Mouse (Mus musculus): ENCODE data around the gene Eya3. TPM values are rescaled to one million over a fixed set of nuclear protein-coding genes. Genes with fewer than 3 reads are reported as not detected.
"Not testable (repeated sequence)": the region's sequence is repeated elsewhere in the genome, so short reads cannot be mapped to it uniquely, and the experiment has no call there.

The Eya3 gene
- polyA plus RNA-seq, 1 experiment = 0.65 TPM

GRCm38 (mm10) chr4:132728233-132728632 lies 89.4 kb downstream of the Eya3 start:
- H3K36me3 ChIP-seq (ENCODE audit: control insufficient read depth) = peaks cover 17% of the 10 kb centered on the region
- H3K27me3 ChIP-seq (ENCODE audit: control insufficient read depth) = peaks cover 3% of the 10 kb centered on the region; the same call in 1 of the 2 replicates
- H3K4me3 ChIP-seq (replicated peaks) = no peak overlapping the region
- H3K4me1 ChIP-seq (ENCODE audit: control insufficient read depth) = peaks cover 18% of the 10 kb centered on the region
- TF ChIP-seq TAL1 (IDR thresholded peaks at IDR 0.05; ENCODE audit: low read length) = no peak
- TF ChIP-seq GATA1 (IDR thresholded peaks at IDR 0.05; ENCODE audit: low read length) = no peak
- H3K9me3 ChIP-seq (ENCODE audit: control insufficient read depth, low read length) = no peaks in the 10 kb centered on the region

DNA sequence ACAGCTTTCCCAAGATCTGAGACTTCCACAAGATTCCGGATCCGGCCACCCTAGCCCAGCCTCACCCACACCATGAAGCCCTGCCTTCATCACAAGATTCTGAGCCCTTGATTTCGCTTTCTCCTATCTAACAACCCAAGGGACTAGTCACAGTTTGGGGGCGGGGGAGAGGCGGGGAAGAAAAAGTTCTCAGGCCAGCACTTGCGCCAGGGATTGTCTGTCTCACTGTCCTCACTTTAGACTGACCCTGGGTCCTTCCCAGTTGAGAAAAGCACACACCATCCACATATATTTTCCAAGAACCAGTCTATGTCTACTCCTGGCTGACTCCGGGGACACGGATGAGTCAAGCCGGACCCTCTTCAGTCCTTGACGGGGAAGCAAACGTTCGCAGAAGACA lies 92.8 kb downstream of the Eya3 start:
- H3K27me3 ChIP-seq (ENCODE audit: control insufficient read depth) = peaks cover 3% of the 10 kb centered on the region; the same call in 1 of the 2 replicates

GRCm38 (mm10) chr4:132732148-132732684 lies 93.4 kb downstream of the Eya3 start, which contains the start of gene Xkr8:
Gene Xkr8, minus strand, starts transcription at chr4:132732546.
- H3K27me3 ChIP-seq (ENCODE audit: control insufficient read depth) = peaks cover 3% of the 10 kb centered on the region; the same call in 1 of the 2 replicates
- no peaks in the 10 kb centered on the region for H3K9me3 ChIP-seq (ENCODE audit: control insufficient read depth, low read length)
- no peak for TF ChIP-seq GATA1 (IDR thresholded peaks at IDR 0.05; ENCODE audit: low read length)
- H3K36me3 ChIP-seq (ENCODE audit: control insufficient read depth) = no peaks in the 10 kb centered on the region; the same call in 1 of the 2 replicates
- H3K4me3 ChIP-seq (replicated peaks) = peak within 1 kb of the TSS; percentile 70
- H3K4me1 ChIP-seq (ENCODE audit: control insufficient read depth) = peaks cover 25% of the 10 kb centered on the region

More for the DNA sequence above, 92.8 kb downstream of the Eya3 start:
- peaks cover 25% of the 10 kb centered on the region for H3K4me1 ChIP-seq (ENCODE audit: control insufficient read depth)
- no peaks in the 10 kb centered on the region for H3K9me3 ChIP-seq (ENCODE audit: control insufficient read depth, low read length)
- no peak for TF ChIP-seq GATA1 (IDR thresholded peaks at IDR 0.05; ENCODE audit: low read length)
- no peak for TF ChIP-seq TAL1 (IDR thresholded peaks at IDR 0.05; ENCODE audit: low read length)
- H3K4me3 ChIP-seq (replicated peaks) = peak overlapping the region; percentile 70
- no peaks in the 10 kb centered on the region; the same call in 1 of the 2 replicates for H3K36me3 ChIP-seq (ENCODE audit: control insufficient read depth)

- Histone ChIP-seq H3K4me1 (ENCODE audit: control insufficient read depth) (peaks cover 25% of the 10 kb centered on the region), H3K4me3 (replicated peaks) (no peak overlapping the region), H3K27me3 (ENCODE audit: control insufficient read depth) (peaks cover 3% of the 10 kb centered on the region; the same call in 1 of the 2 replicates), H3K9me3 (ENCODE audit: control insufficient read depth, low read length) (no peaks in the 10 kb centered on the region), H3K36me3 (ENCODE audit: control insufficient read depth) (no peaks in the 10 kb centered on the region; the same call in 1 of the 2 replicates)
- TF ChIP-seq TAL1 (IDR thresholded peaks at IDR 0.05; ENCODE audit: low read length) (no peak), GATA1 (IDR thresholded peaks at IDR 0.05; ENCODE audit: low read length) (no peak)
Measured at GRCm38 (mm10) chr4:132733071-132733770, 94.4 kb downstream of the Eya3 start.

DNA sequence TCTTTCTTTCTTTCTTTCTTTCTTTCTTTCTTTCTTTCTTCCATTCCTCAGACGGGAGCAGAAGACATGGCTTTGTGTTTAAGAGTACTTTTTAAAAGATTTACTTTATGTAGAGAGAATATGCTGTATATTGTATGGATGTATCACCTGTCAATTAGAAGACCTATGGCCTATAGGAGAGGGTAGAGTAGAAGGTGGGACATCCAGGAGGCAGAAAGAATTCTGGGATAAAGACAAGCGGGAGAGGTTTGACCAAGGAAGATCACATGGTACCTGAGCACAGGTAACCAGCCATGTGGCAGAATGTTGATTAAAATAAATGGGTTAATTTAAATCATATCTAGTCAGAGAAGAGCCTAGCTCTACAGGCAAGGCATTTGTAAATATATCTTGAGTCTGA lies 96.0 kb downstream of the Eya3 start:
- no peaks in the 10 kb centered on the region for H3K9me3 ChIP-seq (ENCODE audit: control insufficient read depth, low read length)
- peaks cover 25% of the 10 kb centered on the region for H3K4me1 ChIP-seq (ENCODE audit: control insufficient read depth)
- H3K36me3 ChIP-seq (ENCODE audit: control insufficient read depth) = no peaks in the 10 kb centered on the region

DNA sequence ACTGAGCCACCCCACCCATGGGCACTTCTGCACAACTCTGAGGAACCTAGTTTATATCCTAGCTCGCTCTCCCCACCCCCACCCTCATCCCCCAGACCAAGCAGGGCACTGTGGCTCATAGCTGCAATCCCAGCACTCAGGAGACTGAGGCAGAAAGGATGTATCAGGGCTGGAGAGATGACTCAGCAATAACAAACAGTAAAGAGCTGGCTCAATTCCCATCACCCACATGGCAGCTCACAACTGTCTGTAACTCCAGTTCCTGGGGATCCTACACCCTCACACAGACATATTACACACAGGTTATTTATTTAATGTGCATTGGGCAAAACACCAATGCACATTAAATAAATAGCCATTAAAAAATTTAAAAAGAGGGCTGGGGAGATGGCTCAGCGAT lies 96.6 kb downstream of the Eya3 start:
- Histone ChIP-seq H3K36me3 (ENCODE audit: control insufficient read depth) (no peaks in the 10 kb centered on the region), H3K27me3 (ENCODE audit: control insufficient read depth) (peaks cover 3% of the 10 kb centered on the region; the same call in 1 of the 2 replicates), H3K9me3 (ENCODE audit: control insufficient read depth, low read length) (no peaks in the 10 kb centered on the region), H3K4me3 (replicated peaks) (no peak overlapping the region), H3K4me1 (ENCODE audit: control insufficient read depth) (peaks cover 25% of the 10 kb centered on the region)
- TF ChIP-seq TAL1 (IDR thresholded peaks at IDR 0.05; ENCODE audit: low read length) (no peak), GATA1 (IDR thresholded peaks at IDR 0.05; ENCODE audit: low read length) (no peak)

More for the DNA sequence above, 96.0 kb downstream of the Eya3 start:
- H3K4me3 ChIP-seq (replicated peaks) = no peak overlapping the region
- H3K27me3 ChIP-seq (ENCODE audit: control insufficient read depth) = peaks cover 3% of the 10 kb centered on the region; the same call in 1 of the 2 replicates
- TF ChIP-seq GATA1 (IDR thresholded peaks at IDR 0.05; ENCODE audit: low read length) (no peak), TAL1 (IDR thresholded peaks at IDR 0.05; ENCODE audit: low read length) (no peak)

- TF ChIP-seq GATA1 (IDR thresholded peaks at IDR 0.05; ENCODE audit: low read length) (no peak), TAL1 (IDR thresholded peaks at IDR 0.05; ENCODE audit: low read length) (no peak)
- peaks cover 3% of the 10 kb centered on the region; the same call in 1 of the 2 replicates for H3K27me3 ChIP-seq (ENCODE audit: control insufficient read depth)
Measured at GRCm38 (mm10) chr4:132735894-132736293, 97.1 kb downstream of the Eya3 start.

DNA sequence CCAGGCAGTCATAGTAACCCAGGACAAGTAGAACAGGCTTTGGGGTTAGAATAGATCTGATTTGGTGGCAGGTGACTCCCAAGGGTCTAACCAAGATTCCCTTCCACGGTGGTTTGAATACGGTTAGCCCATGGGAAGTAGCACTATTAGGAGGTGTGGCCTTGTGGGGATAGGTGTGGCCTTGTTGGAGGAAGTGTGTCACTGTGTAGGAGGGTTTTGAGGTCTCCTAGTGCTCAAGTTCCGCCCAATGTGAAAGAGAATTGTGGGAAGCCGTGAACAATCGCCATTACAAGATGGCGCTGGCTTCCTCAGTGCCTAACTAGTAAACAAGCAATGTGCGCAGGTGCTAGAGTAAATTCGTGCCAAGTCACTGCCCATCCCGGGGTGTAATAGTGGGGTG lies 98.4 kb downstream of the Eya3 start:
- H3K4me1 ChIP-seq (ENCODE audit: control insufficient read depth) = peaks cover 18% of the 10 kb centered on the region
- H3K4me3 ChIP-seq (replicated peaks) = not testable (repeated sequence)

More at GRCm38 (mm10) chr4:132735894-132736293, 97.1 kb downstream of the Eya3 start:
- Histone ChIP-seq H3K4me3 (replicated peaks) (no peak overlapping the region), H3K4me1 (ENCODE audit: control insufficient read depth) (peaks cover 25% of the 10 kb centered on the region), H3K9me3 (ENCODE audit: control insufficient read depth, low read length) (no peaks in the 10 kb centered on the region), H3K36me3 (ENCODE audit: control insufficient read depth) (no peaks in the 10 kb centered on the region)

GRCm38 (mm10) chr4:132741491-132741890 lies 102.7 kb downstream of the Eya3 start:
- Histone ChIP-seq H3K4me1 (ENCODE audit: control insufficient read depth) (peaks cover 15% of the 10 kb centered on the region), H3K4me3 (replicated peaks) (no peak overlapping the region), H3K27me3 (ENCODE audit: control insufficient read depth) (no peaks in the 10 kb centered on the region; the same call in 1 of the 2 replicates), H3K36me3 (ENCODE audit: control insufficient read depth) (no peaks in the 10 kb centered on the region), H3K9me3 (ENCODE audit: control insufficient read depth, low read length) (no peaks in the 10 kb centered on the region)
- 0 out of 2 replicates have a peak, but pooled peaks have one; percentile 26 for TF ChIP-seq GATA1 (IDR thresholded peaks at IDR 0.05; ENCODE audit: low read length)
- TF ChIP-seq TAL1 (IDR thresholded peaks at IDR 0.05; ENCODE audit: low read length) = no peak

More for the DNA sequence above, 98.4 kb downstream of the Eya3 start:
- H3K36me3 ChIP-seq (ENCODE audit: control insufficient read depth); H3K27me3 ChIP-seq (ENCODE audit: control insufficient read depth); H3K9me3 ChIP-seq (ENCODE audit: control insufficient read depth, low read length): not testable (repeated sequence)

Data from erythroblast, embryonic 14.5 days (primary cell).